Mouse (Mus musculus): ENCODE measurements around the gene Dus2. TPM values are rescaled to one million over a fixed set of nuclear protein-coding genes. Genes with fewer than 3 reads are reported as not detected.
A peak's percentile ranks its signal among the peaks of the same experiment; 100 is the strongest.

Dus2 gene
- total and polyA plus RNA-seq, 3 experiments = 20.7 to 27.2 (median 23.2) TPM

DNA sequence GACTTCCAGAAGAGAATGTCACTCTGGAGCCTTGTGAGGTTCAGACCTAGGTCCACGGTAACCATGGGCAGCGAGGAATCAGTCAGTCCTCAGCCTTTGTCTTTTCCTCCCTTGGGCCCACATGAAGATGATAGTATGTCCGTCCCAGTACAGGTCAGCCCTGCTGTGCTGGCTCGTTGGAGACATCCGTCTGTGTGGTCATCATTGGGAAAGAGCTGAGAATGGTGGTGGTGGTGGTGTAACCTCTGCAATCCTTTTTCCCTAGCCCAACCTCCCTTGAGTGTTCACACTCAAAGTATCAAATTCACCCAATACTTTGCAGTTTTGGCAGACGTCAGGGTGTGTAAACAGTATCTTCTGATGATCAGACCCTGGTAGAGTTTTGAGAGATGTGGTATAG is 58.7 kb downstream of the Dus2 start:
- no peaks in the 10 kb centered on the region for H3K9me3 ChIP-seq (replicated peaks; ENCODE audit: low read length)
- in situ Hi-C loops (cut with MboI; ENCODE audit: low pct_ligation_motif_present, low pct_unique_long_range_greater_than_20kb, low sequenced_read_pairs) (loop anchor here (25.0 kb wide), 1 partner anchor 338 kb away; the partner anchor contains the start of genes 4933405L10Rik, Acd, Enkd1 and Pard6a), dilution Hi-C loops (cut with MboI; ENCODE audit: extremely low pct_ligation_motif_present, extremely low pct_unique_long_range_greater_than_20kb, low sequenced_read_pairs) (no loop called here)
- peak overlapping the region; percentile 13; the same call in 1 of the 2 replicates for H3K27ac ChIP-seq (ENCODE audit: insufficient read depth, low read depth)
- TF ChIP-seq SIN3A (IDR thresholded peaks at IDR 0.05; ENCODE audit: low read length) (no peak), ZC3H11A (IDR thresholded peaks at IDR 0.05; ENCODE audit: low read depth, low read length) (no peak), MAX (IDR thresholded peaks at IDR 0.05; ENCODE audit: low read length) (no peak), MYC (IDR thresholded peaks at IDR 0.05; ENCODE audit: low read depth, low read length) (no peak), MXI1 (IDR thresholded peaks at IDR 0.05; ENCODE audit: low read depth, low read length) (no peak), CHD2 (IDR thresholded peaks at IDR 0.05; ENCODE audit: low read length) (no peak), ZMIZ1 (IDR thresholded peaks at IDR 0.05; ENCODE audit: low read depth, low read length) (no peak), TCF12 (IDR thresholded peaks at IDR 0.05; ENCODE audit: low read depth, low read length) (no peak), POLR2A (IDR thresholded peaks at IDR 0.05; ENCODE audit: low read depth, low read length) (no peak), HCFC1 (IDR thresholded peaks at IDR 0.05; ENCODE audit: low read depth, low read length) (no peak)
- H3K4me1 ChIP-seq (ENCODE audit: control insufficient read depth in 1 of 2, insufficient read depth in 2 of 2) = peaks cover 16 to 62% of the 10 kb centered on the region in 2 experiments
- H3K27me3 ChIP-seq (replicated peaks) = no peaks in the 10 kb centered on the region
- H3K9ac ChIP-seq (ENCODE audit: insufficient read depth, low read depth) = peak overlapping the region; percentile 96; the same call in 1 of the 2 replicates
- H3K4me2 ChIP-seq (ENCODE audit: insufficient read depth, low read depth, poor library complexity, severe bottlenecking) = peak overlapping the region; percentile 90; the same call in 1 of the 2 replicates
- H3K4me3 ChIP-seq (replicated peaks in 1 of 3; ENCODE audit: low read depth in 2 of 3, low read length in 2 of 3, poor library complexity in 1 of 3) = peak overlapping the region in 2 of 3 experiments; percentile 60 to 74
- no peak for DNase-seq (ENCODE audit: extremely low read depth)
- H3K79me2 ChIP-seq (replicated peaks; ENCODE audit: control insufficient read depth, extremely low read depth, insufficient read depth, poor library complexity, severe bottlenecking) = peaks cover 30% of the 10 kb centered on the region
- peaks cover 24 to 70% of the 10 kb centered on the region in 2 experiments for H3K36me3 ChIP-seq (replicated peaks in 1 of 2; ENCODE audit: control insufficient read depth in 1 of 2, insufficient read depth in 1 of 2, low read length in 1 of 2)

DNA sequence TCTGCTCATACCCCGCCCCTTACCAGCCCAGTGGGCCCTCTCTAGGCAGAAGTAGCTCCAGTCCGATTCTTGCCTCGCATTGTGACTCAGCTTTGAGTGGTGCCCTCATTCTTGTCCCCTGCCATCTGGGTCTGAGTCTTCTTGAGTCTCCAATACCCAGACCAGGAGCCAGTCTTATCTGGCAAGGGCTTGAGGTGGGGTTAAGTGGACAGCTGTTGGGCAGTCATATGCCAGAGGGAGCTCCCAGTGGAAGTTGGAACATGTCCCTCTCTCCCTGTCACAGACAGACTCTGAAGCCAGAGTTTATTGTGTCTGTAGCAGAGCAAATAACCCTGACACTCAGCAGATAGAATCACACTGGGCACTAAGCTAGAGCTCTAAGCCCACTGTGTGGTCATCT is 59.9 kb downstream of the Dus2 start:
- Histone ChIP-seq H3K4me3 (replicated peaks in 1 of 3; ENCODE audit: low read depth in 2 of 3, low read length in 2 of 3, poor library complexity in 1 of 3) (peak overlapping the region; percentile 60 to 90 (median 74)), H3K9me3 (replicated peaks; ENCODE audit: low read length) (no peaks in the 10 kb centered on the region)
- dilution Hi-C loops (cut with MboI; ENCODE audit: extremely low pct_ligation_motif_present, extremely low pct_unique_long_range_greater_than_20kb, low sequenced_read_pairs) = no loop called here

More for the DNA sequence above, 59.9 kb downstream of the Dus2 start:
- H3K9ac ChIP-seq (ENCODE audit: insufficient read depth, low read depth) = peak overlapping the region; percentile 96
- peak overlapping the region; percentile 95 for H3K27ac ChIP-seq (ENCODE audit: insufficient read depth, low read depth)
- no peaks in the 10 kb centered on the region for H3K27me3 ChIP-seq (replicated peaks)
- H3K4me1 ChIP-seq (ENCODE audit: control insufficient read depth in 1 of 2, insufficient read depth in 2 of 2) = peaks cover 16 to 54% of the 10 kb centered on the region in 2 experiments
- in situ Hi-C loops (cut with MboI; ENCODE audit: low pct_ligation_motif_present, low pct_unique_long_range_greater_than_20kb, low sequenced_read_pairs) = no loop called here
- peaks cover 37% of the 10 kb centered on the region for H3K79me2 ChIP-seq (replicated peaks; ENCODE audit: control insufficient read depth, extremely low read depth, insufficient read depth, poor library complexity, severe bottlenecking)
- no peak for DNase-seq (ENCODE audit: extremely low read depth)
- TF ChIP-seq JUND (conservative IDR thresholded peaks at IDR 0.05; ENCODE audit: low read depth, low read length) = no peak
- no peak for TF ChIP-seq CTCF (conservative IDR thresholded peaks at IDR 0.05 in 1 of 2, IDR thresholded peaks at IDR 0.05 in 1 of 2; ENCODE audit: low read depth in 2 of 2, low read length in 2 of 2)
- peak; percentile 20; the same call in 1 of the 2 replicates for TF ChIP-seq TCF12 (IDR thresholded peaks at IDR 0.05; ENCODE audit: low read depth, low read length)
- TF ChIP-seq PAX5 (IDR thresholded peaks at IDR 0.05; ENCODE audit: low read length) = no peak
- TF ChIP-seq EP300 (IDR thresholded peaks at IDR 0.05; ENCODE audit: low read length) = no peak
- TF ChIP-seq CHD1 (IDR thresholded peaks at IDR 0.05; ENCODE audit: low read depth, low read length) = peak; percentile 63; the same call in 1 of the 2 replicates
- TF ChIP-seq ELF1 (IDR thresholded peaks at IDR 0.05; ENCODE audit: low read depth, low read length) = no peak
- TF ChIP-seq USF1 (IDR thresholded peaks at IDR 0.05; ENCODE audit: low read depth, low read length) = no peak
- TF ChIP-seq NRF1 (IDR thresholded peaks at IDR 0.05; ENCODE audit: low read depth, low read length) = no peak
- no peak for TF ChIP-seq E2F4 (IDR thresholded peaks at IDR 0.05; ENCODE audit: insufficient replicate concordance, low read depth, low read length)
- peak; percentile 25; the same call in 1 of the 2 replicates for TF ChIP-seq POLR2A (IDR thresholded peaks at IDR 0.05; ENCODE audit: low read depth, low read length)
- peaks cover 21 to 61% of the 10 kb centered on the region in 2 experiments for H3K36me3 ChIP-seq (replicated peaks in 1 of 2; ENCODE audit: control insufficient read depth in 1 of 2, insufficient read depth in 1 of 2, low read length in 1 of 2)
- H3K4me2 ChIP-seq (ENCODE audit: insufficient read depth, low read depth, poor library complexity, severe bottlenecking) = peak overlapping the region; percentile 90

Measured in CH12.LX (cell line).